Mouse (Mus musculus) cortical plate, adult 2 months (tissue): ENCODE data around the gene Gm44805. TPM values are rescaled to one million over a fixed set of nuclear protein-coding genes. Genes with fewer than 3 reads are reported as not detected.

ENCODE experiments used
- H3K27ac ChIP-seq: fragments of 200-500 bp; 2 replicates; pipeline ENCODE4 v1.5.1; 2012; ENCODE audit warnings: low read length, control low read depth, inconsistent platforms; ENCODE audit not compliant: insufficient read depth
- H3K4me1 ChIP-seq: fragments of 200-500 bp; 2 replicates; pipeline ENCODE4 v1.6.1; 2011; ENCODE audit warnings: low read length; ENCODE audit not compliant: control insufficient read depth, insufficient read depth
- H3K4me3 ChIP-seq: fragments of 200-500 bp; 2 replicates; pipeline ENCODE4 v1.5.1; 2011; ENCODE audit warnings: mild to moderate bottlenecking, low read length, control low read depth; ENCODE audit not compliant: insufficient read depth
- CTCF ChIP-seq: fragments of 200-500 bp; IDR thresholded peaks from 2 replicates; pipeline ENCODE4 v1.5.1; 2011; ENCODE audit warnings: mild to moderate bottlenecking, control low read depth, low read length; ENCODE audit not compliant: insufficient read depth; ENCODE audit errors: extremely low read depth
- POLR2A ChIP-seq: fragments of 200-500 bp; IDR thresholded peaks from 2 replicates; pipeline ENCODE4 v1.6.1; 2011; ENCODE audit warnings: mild to moderate bottlenecking, low read length, control low read depth; ENCODE audit not compliant: insufficient read depth; ENCODE audit errors: extremely low read depth
- polyA plus RNA-seq: library from polyadenylated mRNA; depleted of rRNA; stranded (reverse); fragments of >200 nt; gene quantifications from 2 replicates; pipeline ENCODE4 v1.2.3, GENCODE M21; 2012

Gene Gm44805
- polyA plus RNA-seq, 1 experiment = not detected

DNA sequence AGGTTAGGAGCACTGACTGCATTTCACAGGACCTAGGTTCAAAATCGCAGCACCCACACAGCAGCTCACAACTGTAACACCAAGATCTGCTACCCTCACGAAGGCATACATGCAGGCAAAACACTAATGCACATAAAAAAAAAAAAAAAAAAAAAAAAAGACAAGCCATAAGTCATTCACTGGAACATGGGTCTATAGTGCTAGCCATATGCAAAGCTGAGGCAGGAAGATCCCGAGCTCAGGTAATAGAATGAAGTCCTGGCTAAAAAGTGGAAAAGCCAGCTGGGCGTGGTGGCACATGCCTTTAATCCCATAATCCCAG lies 18.6 kb upstream of the Gm44805 start:
- Histone ChIP-seq H3K4me3 (no peak overlapping the region), H3K4me1 (peaks cover 4% of the 10 kb centered on the region; the same call in 1 of the 2 replicates), H3K27ac (peak overlapping the region; percentile 62; the same call in 1 of the 2 replicates)
- TF ChIP-seq CTCF (no peak), POLR2A (no peak)

DNA sequence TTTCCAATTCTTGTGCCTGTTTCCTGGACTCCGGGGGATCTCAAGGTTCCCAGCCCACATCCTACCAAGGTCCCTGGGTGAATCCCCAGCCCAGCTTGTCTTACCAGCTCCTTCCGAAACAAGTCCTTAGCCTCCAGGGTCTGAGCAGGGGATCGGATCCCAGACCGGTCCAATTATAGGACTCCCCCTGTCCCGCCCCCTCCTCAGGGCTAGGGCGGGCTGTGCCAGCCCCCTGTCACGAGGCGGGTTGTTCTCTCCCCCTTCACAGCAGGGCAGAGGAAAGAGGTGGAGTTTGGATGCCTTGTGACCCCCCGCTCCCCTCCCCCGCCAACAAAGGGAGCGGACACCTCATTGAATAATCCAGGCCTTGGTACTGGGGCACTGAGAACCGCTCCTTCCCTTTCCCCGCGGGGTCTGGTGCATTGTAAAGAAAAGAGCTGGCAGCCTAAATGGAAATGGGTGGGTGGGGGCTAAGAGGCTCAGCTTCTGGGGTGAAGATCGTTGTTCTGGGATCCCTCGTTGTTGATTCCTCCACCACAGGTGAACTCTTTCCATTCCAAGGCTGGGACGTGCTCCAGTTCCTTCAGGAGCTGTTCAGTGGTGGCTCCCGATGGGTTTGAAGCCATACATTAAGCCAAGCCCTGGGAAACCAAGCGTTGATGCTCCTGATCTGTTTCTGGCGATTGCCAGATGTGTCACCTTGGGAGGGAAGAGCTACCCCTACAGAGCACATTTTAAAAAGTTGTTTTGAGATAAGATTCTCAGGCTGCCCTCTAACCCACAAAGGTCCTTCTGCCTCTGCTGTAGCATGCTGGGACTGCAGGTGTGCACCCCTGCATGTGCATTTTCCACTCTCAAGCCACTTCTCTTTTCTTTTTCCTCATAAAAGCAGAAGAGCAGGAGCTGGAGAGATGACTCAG lies 17.9 kb upstream of the Gm44805 start, which contains the start of gene Apoe:
Apoe (minus strand) TSS at position 282 of the 920 bp plus-strand sequence.
- Histone ChIP-seq H3K27ac (peak within 1 kb of the TSS; percentile 62; the same call in 1 of the 2 replicates), H3K4me1 (peaks cover 4% of the 10 kb centered on the region; the same call in 1 of the 2 replicates), H3K4me3 (peak within 1 kb of the TSS; percentile 28)
- TF ChIP-seq CTCF (no peak), POLR2A (peak; percentile 83)

DNA sequence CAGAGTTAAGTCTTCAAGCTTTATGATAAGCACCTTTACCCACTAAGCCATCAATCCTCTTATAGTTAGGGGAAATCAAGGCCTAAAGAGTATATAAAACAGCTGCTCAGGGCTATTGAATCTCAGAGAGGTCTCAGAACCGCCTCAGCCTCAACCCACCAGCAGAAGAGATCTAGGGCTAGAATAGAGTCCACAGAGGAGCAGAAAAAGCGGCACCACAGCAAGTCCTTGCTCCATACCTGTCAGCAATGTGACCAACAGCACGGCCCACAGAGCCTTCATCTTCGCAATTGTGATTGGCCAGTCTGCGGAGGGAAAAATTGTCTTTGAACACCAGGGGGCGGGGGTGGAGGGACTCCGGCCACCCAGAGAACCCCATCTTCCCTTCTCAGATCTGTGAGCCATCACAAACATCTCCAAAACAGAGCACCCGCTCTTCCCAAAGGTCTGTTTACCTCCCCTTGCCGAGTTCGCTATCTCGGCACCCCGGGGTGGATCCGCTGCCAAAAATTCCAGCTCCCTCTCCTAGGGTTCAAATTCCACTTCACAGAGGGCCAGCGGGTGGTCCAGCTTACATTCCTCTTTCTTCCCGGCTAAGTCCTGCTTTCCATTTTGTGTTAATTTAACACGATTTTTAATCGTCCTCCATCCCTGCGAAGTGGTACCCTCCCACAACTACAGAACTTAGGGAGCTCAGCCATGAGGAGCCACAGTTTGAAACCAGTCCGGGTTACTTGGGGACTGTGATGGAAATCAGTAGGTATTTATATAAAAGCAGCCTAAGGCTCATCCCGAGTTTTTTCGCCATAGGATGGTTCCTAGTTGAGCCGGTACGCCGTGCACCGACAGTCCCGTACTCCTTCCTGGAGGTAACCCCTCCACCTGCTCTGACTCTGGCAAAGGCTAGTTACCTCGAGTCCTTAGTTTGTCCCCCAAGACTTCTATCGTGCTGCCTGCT lies 17.0 kb upstream of the Gm44805 start:
- H3K4me3 ChIP-seq = peak overlapping the region; percentile 28
- TF ChIP-seq CTCF (no peak), POLR2A (0 out of 2 replicates have a peak, but pooled peaks have one; percentile 20)
- 0 out of 2 replicates have a peak overlapping the region, but pooled peaks have one; percentile 9 for H3K27ac ChIP-seq
- H3K4me1 ChIP-seq = peaks cover 4% of the 10 kb centered on the region; the same call in 1 of the 2 replicates

- peak overlapping the region; percentile 28; the same call in 1 of the 2 replicates for H3K4me3 ChIP-seq
- peaks cover 4% of the 10 kb centered on the region; the same call in 1 of the 2 replicates for H3K4me1 ChIP-seq
- no peak overlapping the region for H3K27ac ChIP-seq
- TF ChIP-seq POLR2A (no peak), CTCF (no peak)
Measured at GRCm38 (mm10) chr7:19696336-19696873, 15.2 kb upstream of the Gm44805 start.

DNA sequence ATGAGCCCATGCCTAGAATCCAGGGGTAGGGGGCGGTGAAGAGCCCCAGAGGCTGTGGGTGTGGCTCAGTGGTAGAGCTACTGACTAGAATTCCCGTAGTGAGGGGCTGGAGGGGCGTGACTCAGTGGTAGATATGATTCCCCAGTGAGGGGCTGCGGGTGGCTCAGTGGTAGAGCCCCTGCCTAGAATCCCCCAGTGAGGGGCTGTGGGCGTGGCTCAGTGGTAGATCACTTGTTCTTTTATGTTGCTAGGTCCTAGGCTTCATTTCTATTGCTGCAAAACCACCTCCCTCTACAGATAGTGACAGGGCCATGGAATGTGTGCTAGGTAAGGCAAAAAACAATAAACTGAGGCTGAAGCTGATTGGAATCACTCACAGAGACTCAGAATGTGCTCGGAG lies 14.7 kb upstream of the Gm44805 start:
- peak overlapping the region; percentile 28; the same call in 1 of the 2 replicates for H3K4me3 ChIP-seq
- peaks cover 4% of the 10 kb centered on the region; the same call in 1 of the 2 replicates for H3K4me1 ChIP-seq
- TF ChIP-seq POLR2A (no peak), CTCF (no peak)
- no peak overlapping the region for H3K27ac ChIP-seq

DNA sequence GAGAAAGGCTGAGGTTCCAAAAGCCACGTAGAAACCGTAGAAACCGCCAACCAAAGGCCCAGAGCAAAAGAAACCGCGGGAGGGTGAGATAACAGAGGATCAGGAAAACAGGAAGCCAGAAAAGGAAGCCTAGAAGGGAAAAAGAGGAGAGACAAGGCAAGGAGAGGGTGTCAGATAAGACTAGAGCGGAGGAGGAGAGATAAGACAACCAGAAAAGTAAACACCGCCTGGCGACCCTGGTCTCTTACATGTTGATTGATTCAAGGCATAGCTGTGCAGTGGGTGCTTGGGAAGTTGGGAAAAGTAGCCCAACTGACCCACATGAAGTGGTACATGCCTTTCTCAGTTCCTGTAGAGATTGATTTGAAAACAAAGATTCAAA lies 14.0 kb upstream of the Gm44805 start:
- Histone ChIP-seq H3K27ac (no peak overlapping the region), H3K4me1 (peaks cover 4% of the 10 kb centered on the region; the same call in 1 of the 2 replicates), H3K4me3 (no peak overlapping the region)
- no peak for TF ChIP-seq POLR2A

DNA sequence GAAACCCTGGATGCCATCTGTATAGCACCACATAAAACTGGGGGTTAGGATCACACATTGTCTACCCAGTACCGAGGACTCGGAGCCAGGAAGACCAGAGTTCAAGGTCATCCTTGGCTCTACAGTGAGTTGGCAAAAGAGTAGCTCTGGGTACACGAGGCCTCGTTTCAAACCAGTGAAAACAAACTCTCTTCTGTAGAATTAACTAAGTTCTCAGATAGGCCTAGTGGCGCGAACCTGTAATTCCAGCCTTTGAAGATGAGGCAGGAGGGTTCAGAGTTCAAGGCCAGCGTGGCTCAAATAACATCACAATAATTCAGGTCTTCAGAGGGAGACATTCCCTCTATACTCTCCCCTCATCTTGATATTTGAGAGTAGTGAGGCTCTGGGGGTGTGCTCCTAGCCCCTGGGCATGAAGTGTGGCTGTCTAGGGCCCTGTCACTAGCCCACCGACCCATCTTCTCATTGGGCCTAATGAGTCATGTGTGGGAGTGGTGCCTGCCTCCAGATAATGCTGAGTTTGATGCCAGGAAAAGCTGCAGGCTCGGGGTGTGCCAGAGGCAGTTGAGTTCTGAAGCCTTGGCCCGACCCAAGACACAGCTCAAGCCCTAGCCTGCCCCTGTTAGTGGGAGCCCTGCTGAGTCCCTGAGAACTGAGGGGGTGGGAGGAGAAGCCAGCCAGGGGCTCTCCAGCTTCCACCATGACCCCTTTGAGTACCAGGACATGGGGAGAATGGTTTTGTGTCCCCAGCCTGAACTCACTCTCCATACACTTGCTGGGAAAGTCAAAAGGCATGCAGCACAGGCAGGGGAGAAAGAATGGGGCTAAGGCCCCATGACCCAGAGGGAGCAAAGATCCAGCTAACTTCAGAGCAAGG lies 13.4 kb upstream of the Gm44805 start:
- no peak overlapping the region for H3K4me3 ChIP-seq
- TF ChIP-seq CTCF (no peak), POLR2A (no peak)

DNA sequence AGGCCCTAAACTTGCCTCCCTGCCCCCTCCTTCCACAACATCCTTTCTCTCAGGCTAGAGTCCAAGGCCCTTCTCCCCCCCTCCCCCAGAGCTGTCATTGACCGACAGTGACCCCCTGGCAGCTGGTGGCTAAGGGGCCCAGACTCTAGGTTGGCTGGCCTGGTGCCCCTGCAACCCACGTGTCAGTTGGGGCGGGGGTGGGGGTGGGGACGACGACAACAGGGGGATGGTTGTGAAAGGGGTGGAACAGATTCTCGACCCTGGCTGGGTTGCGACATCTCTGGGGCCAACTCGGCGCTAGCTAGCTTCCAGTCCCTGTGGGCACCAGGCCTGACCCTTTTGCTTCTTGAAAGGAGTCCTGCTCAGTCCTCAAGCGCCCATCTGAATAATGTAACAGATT lies 12.2 kb upstream of the Gm44805 start:
- TF ChIP-seq CTCF (no peak), POLR2A (no peak)
- no peak overlapping the region for H3K27ac ChIP-seq
- H3K4me3 ChIP-seq = no peak overlapping the region
- H3K4me1 ChIP-seq = no peaks in the 10 kb centered on the region

More for the DNA sequence above, 13.4 kb upstream of the Gm44805 start:
- Histone ChIP-seq H3K4me1 (peaks cover 4% of the 10 kb centered on the region; the same call in 1 of the 2 replicates), H3K27ac (peak overlapping the region; percentile 57; the same call in 1 of the 2 replicates)
